Mouse (Mus musculus) liver, adult 2 months (tissue): ENCODE results near the gene Arhgap8.

ENCODE experiments used
- CTCF ChIP-seq: fragments of 200-500 bp; IDR thresholded peaks from 2 replicates; pipeline ENCODE4 v1.5.1; 2011; ENCODE audit warnings: low read depth, low read length, control low read depth
- POLR2A ChIP-seq: fragments of 200-500 bp; IDR thresholded peaks from 2 replicates; pipeline ENCODE4 v1.6.1; 2011; ENCODE audit warnings: low read length, control low read depth; ENCODE audit not compliant: insufficient read depth; ENCODE audit errors: extremely low read depth

DNA sequence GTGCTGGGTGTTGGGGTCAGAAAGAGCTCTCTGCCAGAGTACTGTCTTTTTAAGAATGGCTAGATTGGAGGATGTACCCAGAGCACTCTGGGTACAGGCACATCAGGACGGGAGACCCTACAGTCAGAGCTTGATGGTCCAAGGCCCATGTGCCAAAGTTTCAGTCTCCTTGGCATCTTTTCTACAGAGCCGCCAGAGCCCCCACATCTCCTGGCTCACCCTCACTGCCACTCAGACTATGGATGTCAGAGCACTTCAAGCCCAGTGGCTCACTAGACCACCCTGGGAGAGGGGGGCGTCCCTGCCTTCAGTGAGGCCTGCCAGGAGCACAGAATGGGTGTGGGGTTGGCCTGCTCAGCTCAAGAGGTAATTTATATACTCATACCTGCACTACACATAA lies 97.7 kb downstream of the Arhgap8 start:
- TF ChIP-seq CTCF (no peak), POLR2A (no peak)
